13 mouse cellular contexts compared by ENCODE assay signal in the genomic region with DNA sequence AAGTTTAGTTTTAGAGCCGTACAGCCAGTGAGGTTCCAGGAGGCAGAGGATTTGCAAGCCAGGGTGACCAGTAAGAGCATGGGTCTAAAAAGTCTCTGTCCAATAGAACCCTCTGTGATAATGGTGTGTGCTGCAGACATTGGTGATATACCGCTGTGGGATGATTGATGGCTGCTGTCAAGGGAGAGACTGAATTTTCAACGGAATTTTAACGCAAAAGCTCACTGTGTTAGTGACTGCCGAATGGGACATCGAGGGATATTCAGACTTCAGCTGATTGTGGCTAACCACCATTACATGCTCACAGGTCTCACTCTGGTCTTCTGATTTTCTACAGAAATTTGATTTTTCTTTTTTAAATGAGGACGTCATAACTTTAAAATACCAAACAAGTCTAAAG.
"Had no signal": no experiment of that assay in that cellular context is flagged by ENCODE, and none has a peak within 500 bp of the region (broad histone marks: within the 10 kb centered on the region; RNA-seq: fewer than 3 reads in every experiment).

No protein-coding gene starts in this region.

- ATAC-seq: lung, postnatal 0 days; midbrain, embryonic 15.5 days had no signal

- H3K9me3 ChIP-seq: midbrain, embryonic 15.5 days had no signal

- H3K27ac ChIP-seq: layer of hippocampus, adult 2 months; liver, embryonic 14.5 days; midbrain, embryonic 15.5 days had no signal

- H3K4me2 ChIP-seq: midbrain, embryonic 15.5 days had no signal

- H3K36me3 ChIP-seq: midbrain, embryonic 15.5 days had no signal

- H3K9ac ChIP-seq: liver, embryonic 14.5 days; midbrain, embryonic 15.5 days had no signal

- H3K4me3 ChIP-seq: layer of hippocampus, adult 2 months; midbrain, embryonic 15.5 days had no signal

- DNase-seq: kidney, adult 18-20 months; kidney, postnatal 10 days; kidney, postnatal 4 days; liver; lung, adult 2 months; lung, postnatal 36 days; right cerebral cortex, adult 18-20 months; right cerebral cortex, postnatal 25 days; thymus, postnatal 36 days had no signal

- H3K27me3 ChIP-seq: midbrain, embryonic 15.5 days had no signal
